ENCODE assay signal across 12 mouse cellular contexts in genomic region chr3:56863591-56863990, GRCm38 (mm10).
"Had no signal": no experiment of that assay in that cellular context is flagged by ENCODE, and none has a peak within 500 bp of the region (broad histone marks: within the 10 kb centered on the region; RNA-seq: fewer than 3 reads in every experiment).

No protein-coding gene starts in this region.

- ATAC-seq: midbrain, embryonic 16.5 days had no signal

- DNase-seq: lung, adult 18-20 months; lung, embryonic 14.5 days; lung, postnatal 10 days; lung, postnatal 4 days; midbrain, embryonic 14.5 days; retina, postnatal 1 day; right cerebral cortex, postnatal 25 days; right cerebral cortex, postnatal 4 days; spleen, adult 18-20 months; thymus, adult 2 months; thymus, postnatal 25 days had no signal
